In the genomic region with DNA sequence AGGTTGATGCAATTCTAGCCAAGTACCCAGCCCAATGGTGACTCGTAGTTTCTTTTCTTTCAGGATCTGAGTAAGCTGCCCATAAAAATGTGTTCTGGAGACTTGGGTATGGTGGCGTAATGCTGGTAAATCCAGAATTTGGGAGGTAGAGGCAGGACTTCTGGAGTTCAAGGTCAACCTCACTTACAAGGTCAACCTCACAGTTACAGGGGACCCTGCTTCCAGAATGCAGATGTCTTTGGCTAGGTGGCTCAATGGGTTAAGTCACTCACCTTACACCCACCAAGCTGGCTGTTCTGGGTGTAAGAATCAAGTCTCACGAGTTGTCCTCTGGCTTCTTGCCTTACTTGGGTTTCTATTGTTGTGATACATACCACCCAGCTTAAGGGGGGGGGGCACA, we compare ENCODE assay signal across 32 mouse cellular contexts. TPM values are rescaled to one million over a fixed set of nuclear protein-coding genes. Genes with fewer than 3 reads are reported as not detected.
A peak's percentile ranks its signal among the peaks of the same experiment; 100 is the strongest.
DNase-seq lines count a peak whose midpoint lies in the region; ATAC-seq and TF ChIP-seq lines count a peak whose summit lies in the region.
"Had no signal": no experiment of that assay in that cellular context is flagged by ENCODE, and none has a peak within 500 bp of the region (broad histone marks: within the 10 kb centered on the region; RNA-seq: fewer than 3 reads in every experiment).

No protein-coding gene starts in this region.

- H3K9me3 ChIP-seq in E14TG2a.4 (ENCODE audit: low read length) = no peaks in the 10 kb centered on the region
- no peaks in the 10 kb centered on the region for H3K9me3 ChIP-seq in ES-E14 (ENCODE audit: control insufficient read depth, insufficient read depth, low read depth, low read length)
- H3K9me3 ChIP-seq in stomach, postnatal 0 days (ENCODE audit: control insufficient read depth, low read length) = no peaks in the 10 kb centered on the region
- H3K9me3 ChIP-seq in intestine, embryonic 15.5 days = no peaks in the 10 kb centered on the region
- H3K9me3 ChIP-seq: heart, embryonic 12.5 days; heart, embryonic 15.5 days; hindbrain, embryonic 10.5 days; hindbrain, embryonic 13.5 days had no signal

- H3K4me3 ChIP-seq in E14TG2a.4 (replicated peaks; ENCODE audit: low read length) (peak overlapping the region; percentile 33), ES-E14 (ENCODE audit: insufficient read depth in 1 of 2, low read depth in 1 of 2, low read length in 2 of 2, poor library complexity in 1 of 2, severe bottlenecking in 1 of 2) (no peak overlapping the region)
- H3K4me3 ChIP-seq in embryonic fibroblast, embryonic 13.5 days (ENCODE audit: insufficient read depth, low read length) = no peak overlapping the region
- no peak overlapping the region for H3K4me3 ChIP-seq in stomach, postnatal 0 days (ENCODE audit: low read depth, low read length)
- no peak overlapping the region for H3K4me3 ChIP-seq in intestine, embryonic 15.5 days (replicated peaks)
- H3K4me3 ChIP-seq: heart, embryonic 12.5 days; heart, embryonic 15.5 days; hindbrain, embryonic 10.5 days; hindbrain, embryonic 13.5 days had no signal

- H3K4me2 ChIP-seq in stomach, postnatal 0 days (replicated peaks; ENCODE audit: low read depth) = no peak overlapping the region
- H3K4me2 ChIP-seq in intestine, embryonic 15.5 days (replicated peaks) = no peak overlapping the region
- H3K4me2 ChIP-seq: heart, embryonic 12.5 days; heart, embryonic 15.5 days; hindbrain, embryonic 13.5 days had no signal

- 61% methylated on average over 3 of the region's 3 CpGs for WGBS in stomach, postnatal 0 days
- 82% methylated on average over 3 of the region's 3 CpGs for WGBS in intestine, embryonic 15.5 days

- no peak for ATAC-seq in stomach, postnatal 0 days (ENCODE audit: low FRiP score, low TSS enrichment)
- no peak for ATAC-seq in intestine, embryonic 15.5 days
- ATAC-seq: CD4-positive, CD25-positive, alpha-beta regulatory T cell, adult 4 months; forebrain, embryonic 14.5 days; forebrain, postnatal 0 days; hindbrain, embryonic 16.5 days; intestine, postnatal 0 days had no signal

- peak overlapping the region; percentile 57; the same call in 1 of the 2 replicates for H3K27ac ChIP-seq in ES-E14 (ENCODE audit: insufficient read depth, low read depth, low read length, poor library complexity, severe bottlenecking)
- H3K27ac ChIP-seq in embryonic fibroblast, embryonic 13.5 days (ENCODE audit: insufficient read depth, low read length) = peak overlapping the region; percentile 65
- no peak overlapping the region for H3K27ac ChIP-seq in stomach, postnatal 0 days (replicated peaks)
- no peak overlapping the region for H3K27ac ChIP-seq in intestine, embryonic 15.5 days
- H3K27ac ChIP-seq: heart, embryonic 15.5 days; hindbrain, embryonic 13.5 days had no signal

- no peak for TF ChIP-seq POLR2A in embryonic fibroblast, embryonic 13.5 days (IDR thresholded peaks at IDR 0.05; ENCODE audit: low read depth, low read length)

- H3K4me1 ChIP-seq in E14TG2a.4 (replicated peaks; ENCODE audit: low read depth, low read length) (peaks cover 95% of the 10 kb centered on the region), ES-E14 (ENCODE audit: control insufficient read depth in 2 of 2, insufficient read depth in 2 of 2, low read length in 2 of 2, poor library complexity in 1 of 2) (peaks cover 24 to 28% of the 10 kb centered on the region in 2 experiments)
- peaks cover 7% of the 10 kb centered on the region; the same call in 1 of the 2 replicates for H3K4me1 ChIP-seq in embryonic fibroblast, embryonic 13.5 days (ENCODE audit: control insufficient read depth, insufficient read depth, low read length)
- no peaks in the 10 kb centered on the region for H3K4me1 ChIP-seq in stomach, postnatal 0 days (replicated peaks; ENCODE audit: control insufficient read depth, insufficient read depth)
- peaks cover 13% of the 10 kb centered on the region; the same call in 1 of the 2 replicates for H3K4me1 ChIP-seq in intestine, embryonic 15.5 days (replicated peaks)

- in situ Hi-C loops in ES-E14 (cut with MboI; ENCODE audit: low sequenced_read_pairs in 2 of 2, unreplicated experiment in 2 of 2) = no loop called here

- H3K9ac ChIP-seq in ES-E14 (ENCODE audit: insufficient read depth, low read depth, low read length, poor library complexity, severe bottlenecking) = no peak overlapping the region
- H3K9ac ChIP-seq in stomach, postnatal 0 days (ENCODE audit: low read length) = no peak overlapping the region
- no peak overlapping the region for H3K9ac ChIP-seq in intestine, embryonic 15.5 days
- H3K9ac ChIP-seq: forebrain, postnatal 0 days; heart, embryonic 12.5 days; heart, embryonic 15.5 days; hindbrain, embryonic 13.5 days had no signal

- no peak for TF ChIP-seq CTCF in E14TG2a.4 (conservative IDR thresholded peaks at IDR 0.05; ENCODE audit: low read length)
- no peak for TF ChIP-seq CTCF in embryonic fibroblast, embryonic 13.5 days (IDR thresholded peaks at IDR 0.05; ENCODE audit: borderline replicate concordance, insufficient read depth, low read length)
- no peak for TF ChIP-seq CTCF in stomach, postnatal 0 days (IDR thresholded peaks at IDR 0.05; ENCODE audit: low read depth)

- no peak for TF ChIP-seq EP300 in stomach, postnatal 0 days (optimal IDR thresholded peaks at IDR 0.05)

- H3K36me3 ChIP-seq in E14TG2a.4 (ENCODE audit: insufficient read depth, low read length) (no peaks in the 10 kb centered on the region), ES-E14 (ENCODE audit: control insufficient read depth, insufficient read depth, low read length, poor library complexity, severe bottlenecking) (no peaks in the 10 kb centered on the region)
- no peaks in the 10 kb centered on the region for H3K36me3 ChIP-seq in stomach, postnatal 0 days (ENCODE audit: control insufficient read depth, insufficient read depth, low read length)
- no peaks in the 10 kb centered on the region for H3K36me3 ChIP-seq in intestine, embryonic 15.5 days
- H3K36me3 ChIP-seq: heart, embryonic 12.5 days; heart, embryonic 15.5 days; hindbrain, embryonic 10.5 days; hindbrain, embryonic 13.5 days had no signal

- no peak for DNase-seq in ES-E14 (ENCODE audit: low read depth, low spot score)
- DNase-seq in frontal cortex, postnatal 10 days (ENCODE audit: low spot score in 2 of 2) = no peak
- DNase-seq in stomach, postnatal 0 days (ENCODE audit: low spot score) = no peak
- DNase-seq: adrenal gland, adult 2 months; adrenal gland, postnatal 14 days; B cell, adult 2 months; cerebellum, adult 11-12 months; cerebellum, adult 9-10 months; cerebellum, postnatal 14 days; forebrain, postnatal 0 days; gastrocnemius, postnatal 25 days; heart, adult 18-20 months; heart, postnatal 10 days; heart, postnatal 36 days; kidney, adult 2 months had no signal

- no peaks in the 10 kb centered on the region for H3K27me3 ChIP-seq in E14TG2a.4 (ENCODE audit: insufficient read depth, low read length)
- H3K27me3 ChIP-seq in stomach, postnatal 0 days (ENCODE audit: control insufficient read depth, insufficient read depth, low read length) = no peaks in the 10 kb centered on the region
- no peaks in the 10 kb centered on the region for H3K27me3 ChIP-seq in intestine, embryonic 15.5 days (replicated peaks)
- H3K27me3 ChIP-seq: heart, embryonic 12.5 days; heart, embryonic 15.5 days; hindbrain, embryonic 13.5 days; Patski had no signal

TF ChIP-seq in ES-E14, 5 proteins besides CTCF, POLR2A, EP300 and RAD21:
- TF ChIP-seq CHD2 (IDR thresholded peaks at IDR 0.05; ENCODE audit: low read depth, low read length) (no peak), ZNF384 (IDR thresholded peaks at IDR 0.05; ENCODE audit: low read depth, low read length) (no peak), HCFC1 (IDR thresholded peaks at IDR 0.05; ENCODE audit: borderline replicate concordance, insufficient read depth, low read length) (no peak), MAFK (IDR thresholded peaks at IDR 0.05; ENCODE audit: insufficient read depth, low read depth, low read length) (no peak), ZC3H11A (IDR thresholded peaks at IDR 0.05; ENCODE audit: borderline replicate concordance, low read depth, low read length) (no peak)

RNA-seq across cellular contexts. Expression of gene Mymx, which starts 14.8 kb away (rescaled TPM):
- 66.0 and 95.3 TPM in 2 replicates for total RNA-seq in ES-E14 (2012; rRNA removed)
- not detected in 2 replicates for polyA plus RNA-seq in embryonic fibroblast, embryonic 13.5 days (2011; ENCODE audit: insufficient read length, low read depth, missing spikeins)
- 1.2 and 1.5 TPM in 2 replicates for polyA plus RNA-seq in stomach, postnatal 0 days (2015; fragmentation: Nextera tagmentation; extraction: Ambion mirVana)
- polyA plus RNA-seq in intestine, embryonic 15.5 days (2015; fragmentation: Nextera tagmentation; extraction: Ambion mirVana) = 0.43 and 0.54 TPM in 2 replicates
- total RNA-seq: adrenal gland, adult 2 months; forebrain, postnatal 0 days; gastrocnemius, adult 8-10 months; heart, adult 18-20 months; heart, postnatal 10 days; heart, postnatal 36 days had no signal
- polyA plus RNA-seq: CD4-positive, CD25-positive, alpha-beta regulatory T cell, adult 4 months; forebrain, embryonic 11.5 days; forebrain, embryonic 14.5 days; forebrain, postnatal 0 days; frontal cortex, adult 2 months; gonadal fat pad, adult 2 months; hindbrain, embryonic 10.5 days; hindbrain, embryonic 16.5 days; Patski had no signal

RNA-seq across cellular contexts. Expression of gene Slc29a1, which starts 17.3 kb away (rescaled TPM):
- total RNA-seq in ES-E14 (2012; rRNA removed) = 321 and 677 TPM in 2 replicates
- 81.9 and 90.3 TPM in 2 replicates for polyA plus RNA-seq in embryonic fibroblast, embryonic 13.5 days (2011; ENCODE audit: insufficient read length, low read depth, missing spikeins)
- 49.4 and 55.3 TPM in 2 replicates for polyA plus RNA-seq in stomach, postnatal 0 days (2015; fragmentation: Nextera tagmentation; extraction: Ambion mirVana)
- 80.0 and 85.4 TPM in 2 replicates for polyA plus RNA-seq in intestine, embryonic 15.5 days (2015; fragmentation: Nextera tagmentation; extraction: Ambion mirVana)

RNA-seq across cellular contexts. Expression of gene Capn11, which starts 42.4 kb away (rescaled TPM):
- 0.48 TPM in 1 of 2 replicates, not detected in the other for total RNA-seq in ES-E14 (2012; rRNA removed)
- not detected in 2 replicates for polyA plus RNA-seq in embryonic fibroblast, embryonic 13.5 days (2011; ENCODE audit: insufficient read length, low read depth, missing spikeins)
- 0.06 TPM in 2 replicates for polyA plus RNA-seq in stomach, postnatal 0 days (2015; fragmentation: Nextera tagmentation; extraction: Ambion mirVana)
- polyA plus RNA-seq in intestine, embryonic 15.5 days (2015; fragmentation: Nextera tagmentation; extraction: Ambion mirVana) = 0.34 and 0.40 TPM in 2 replicates
- total RNA-seq: heart, postnatal 10 days; heart, postnatal 36 days had no signal
- polyA plus RNA-seq: adrenal gland, adult 2 months; embryonic facial prominence, embryonic 14.5 days; intestine, postnatal 0 days; Patski had no signal

RNA-seq across cellular contexts. Expression of gene Hsp90ab1, which starts 43.6 kb away (rescaled TPM):
- total RNA-seq in ES-E14 (2012; rRNA removed) = 1,660 and 1,758 TPM in 2 replicates
- 1,481 and 1,562 TPM in 2 replicates for polyA plus RNA-seq in embryonic fibroblast, embryonic 13.5 days (2011; ENCODE audit: insufficient read length, low read depth, missing spikeins)
- polyA plus RNA-seq in stomach, postnatal 0 days (2015; fragmentation: Nextera tagmentation; extraction: Ambion mirVana) = 715 and 750 TPM in 2 replicates
- 1,578 and 1,609 TPM in 2 replicates for polyA plus RNA-seq in intestine, embryonic 15.5 days (2015; fragmentation: Nextera tagmentation; extraction: Ambion mirVana)

RNA-seq across cellular contexts. Expression of gene Slc35b2, which starts 53.0 kb away (rescaled TPM):
- total RNA-seq in ES-E14 (2012; rRNA removed) = 96.7 and 98.7 TPM in 2 replicates
- 61.1 and 65.3 TPM in 2 replicates for polyA plus RNA-seq in embryonic fibroblast, embryonic 13.5 days (2011; ENCODE audit: insufficient read length, low read depth, missing spikeins)
- polyA plus RNA-seq in stomach, postnatal 0 days (2015; fragmentation: Nextera tagmentation; extraction: Ambion mirVana) = 72.7 and 76.8 TPM in 2 replicates
- polyA plus RNA-seq in intestine, embryonic 15.5 days (2015; fragmentation: Nextera tagmentation; extraction: Ambion mirVana) = 124 and 128 TPM in 2 replicates

Comparison
In these comparisons a context has a peak if more than half of its experiments do, and no peak if none do; other contexts are left out.
1. H3K27ac ChIP-seq: peak in ES-E14 (single experiment) and embryonic fibroblast, embryonic 13.5 days (single experiment); none in stomach, postnatal 0 days (single experiment) and intestine, embryonic 15.5 days (single experiment).